Mouse (Mus musculus): ENCODE measurements around the gene Slc25a13. TPM values are rescaled to one million over a fixed set of nuclear protein-coding genes. Genes with fewer than 3 reads are reported as not detected.

The Slc25a13 gene
- total and polyA plus RNA-seq, 3 experiments: not detected

DNA sequence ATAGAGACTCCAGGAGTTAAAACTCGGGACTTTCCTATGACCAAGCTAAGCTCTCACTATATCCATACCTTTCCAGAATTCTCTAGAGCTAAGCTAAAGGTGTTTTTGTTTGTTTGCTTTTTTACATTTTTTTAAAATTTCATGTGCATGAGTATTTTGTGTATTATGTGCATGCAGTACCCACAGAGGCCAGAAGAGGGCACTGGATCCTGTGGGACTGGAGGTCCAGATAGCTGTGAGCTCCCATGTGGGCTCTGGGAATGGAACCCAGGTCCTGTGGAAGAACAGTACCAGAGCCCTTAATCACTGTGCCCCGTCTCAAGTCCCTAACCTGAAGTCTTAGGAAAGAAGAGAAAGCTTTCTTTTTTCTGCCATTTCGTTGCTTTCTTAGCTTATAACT is 80.2 kb downstream of the Slc25a13 start:
- in situ Hi-C loops (cut with MboI; ENCODE audit: low pct_ligation_motif_present, low pct_unique_long_range_greater_than_20kb, low sequenced_read_pairs) (no loop called here), dilution Hi-C loops (cut with MboI; ENCODE audit: extremely low pct_ligation_motif_present, extremely low pct_unique_long_range_greater_than_20kb, low sequenced_read_pairs) (no loop called here)
- DNase-seq (ENCODE audit: extremely low read depth): peak; percentile 15
- Histone ChIP-seq H3K4me1 (ENCODE audit: control insufficient read depth in 1 of 2, insufficient read depth in 2 of 2) (peaks cover 0 to 6% of the 10 kb centered on the region in 2 experiments; a peak in 2 of 4 replicates), H3K79me2 (replicated peaks; ENCODE audit: control insufficient read depth, extremely low read depth, insufficient read depth, poor library complexity, severe bottlenecking) (no peaks in the 10 kb centered on the region), H3K27me3 (replicated peaks) (no peaks in the 10 kb centered on the region), H3K27ac (ENCODE audit: insufficient read depth, low read depth) (no peak overlapping the region), H3K4me3 (replicated peaks in 1 of 3; ENCODE audit: low read depth in 2 of 3, low read length in 2 of 3, poor library complexity in 1 of 3) (no peak overlapping the region), H3K4me2 (ENCODE audit: insufficient read depth, low read depth, poor library complexity, severe bottlenecking) (no peak overlapping the region), H3K36me3 (replicated peaks in 1 of 2; ENCODE audit: control insufficient read depth in 1 of 2, insufficient read depth in 1 of 2, low read length in 1 of 2) (no peaks in the 10 kb centered on the region), H3K9ac (ENCODE audit: insufficient read depth, low read depth) (no peak overlapping the region), H3K9me3 (replicated peaks; ENCODE audit: low read length) (no peaks in the 10 kb centered on the region)
- TF ChIP-seq CTCF (conservative IDR thresholded peaks at IDR 0.05 in 1 of 2, IDR thresholded peaks at IDR 0.05 in 1 of 2; ENCODE audit: low read depth in 2 of 2, low read length in 2 of 2) (peak; percentile 42 to 56; a peak in 3 of 4 replicates), HCFC1 (IDR thresholded peaks at IDR 0.05; ENCODE audit: low read depth, low read length) (no peak), MXI1 (IDR thresholded peaks at IDR 0.05; ENCODE audit: low read depth, low read length) (no peak), RAD21 (IDR thresholded peaks at IDR 0.05; ENCODE audit: low read depth, low read length) (peak; percentile 27)

DNA sequence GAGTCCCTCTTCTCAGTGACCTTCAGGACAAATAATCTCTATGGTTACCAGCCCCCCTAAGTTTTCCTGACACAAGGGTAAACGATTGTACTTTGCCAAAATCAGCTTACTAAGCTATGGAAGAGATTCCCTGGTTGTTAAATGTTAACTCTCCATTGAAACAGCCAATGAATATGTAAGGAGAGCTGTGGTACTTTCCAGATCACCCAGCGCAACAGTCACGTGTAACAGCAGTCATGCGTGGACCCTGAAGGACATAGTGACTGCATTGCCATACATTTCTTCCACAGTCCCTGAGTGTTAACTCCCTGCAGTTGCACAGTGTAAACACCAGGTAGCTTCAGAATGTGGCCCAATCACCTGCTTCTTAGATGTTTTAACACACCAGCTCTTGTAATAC is 82.0 kb downstream of the Slc25a13 start:
- in situ Hi-C loops (cut with MboI; ENCODE audit: low pct_ligation_motif_present, low pct_unique_long_range_greater_than_20kb, low sequenced_read_pairs): no loop called here
- Histone ChIP-seq H3K27ac (ENCODE audit: insufficient read depth, low read depth) (no peak overlapping the region), H3K79me2 (replicated peaks; ENCODE audit: control insufficient read depth, extremely low read depth, insufficient read depth, poor library complexity, severe bottlenecking) (no peaks in the 10 kb centered on the region), H3K36me3 (replicated peaks in 1 of 2; ENCODE audit: control insufficient read depth in 1 of 2, insufficient read depth in 1 of 2, low read length in 1 of 2) (no peaks in the 10 kb centered on the region), H3K27me3 (replicated peaks) (no peaks in the 10 kb centered on the region), H3K4me2 (ENCODE audit: insufficient read depth, low read depth, poor library complexity, severe bottlenecking) (no peak overlapping the region), H3K9me3 (replicated peaks; ENCODE audit: low read length) (no peaks in the 10 kb centered on the region), H3K9ac (ENCODE audit: insufficient read depth, low read depth) (no peak overlapping the region), H3K4me1 (ENCODE audit: control insufficient read depth in 1 of 2, insufficient read depth in 2 of 2) (peaks cover 0 to 7% of the 10 kb centered on the region in 2 experiments; a peak in 2 of 4 replicates), H3K4me3 (replicated peaks in 1 of 3; ENCODE audit: low read depth in 2 of 3, low read length in 2 of 3, poor library complexity in 1 of 3) (no peak overlapping the region)
- TF ChIP-seq CHD1 (IDR thresholded peaks at IDR 0.05; ENCODE audit: low read depth, low read length) (no peak), SIN3A (IDR thresholded peaks at IDR 0.05; ENCODE audit: low read length) (no peak), BHLHE40 (IDR thresholded peaks at IDR 0.05; ENCODE audit: low read depth, low read length) (no peak), E2F4 (IDR thresholded peaks at IDR 0.05; ENCODE audit: insufficient replicate concordance, low read depth, low read length) (no peak), ETS1 (conservative IDR thresholded peaks at IDR 0.05; ENCODE audit: low read depth, low read length) (no peak), MAX (IDR thresholded peaks at IDR 0.05; ENCODE audit: low read length) (no peak), POLR2A (IDR thresholded peaks at IDR 0.05; ENCODE audit: low read depth, low read length) (no peak), JUN (IDR thresholded peaks at IDR 0.05; ENCODE audit: insufficient read depth, low read depth, low read length) (no peak), EP300 (IDR thresholded peaks at IDR 0.05; ENCODE audit: low read length) (no peak), ZNF384 (IDR thresholded peaks at IDR 0.05; ENCODE audit: low read depth, low read length) (no peak), ZC3H11A (IDR thresholded peaks at IDR 0.05; ENCODE audit: low read depth, low read length) (no peak), IRF4 (IDR thresholded peaks at IDR 0.05; ENCODE audit: low read depth, low read length) (no peak), HCFC1 (IDR thresholded peaks at IDR 0.05; ENCODE audit: low read depth, low read length) (no peak), MXI1 (IDR thresholded peaks at IDR 0.05; ENCODE audit: low read depth, low read length) (no peak), KAT2A (IDR thresholded peaks at IDR 0.05; ENCODE audit: insufficient replicate concordance, low read length) (no peak)
- DNase-seq (ENCODE audit: extremely low read depth): no peak
- dilution Hi-C loops (cut with MboI; ENCODE audit: extremely low pct_ligation_motif_present, extremely low pct_unique_long_range_greater_than_20kb, low sequenced_read_pairs): no loop called here
